Mouse (Mus musculus) cortical plate, adult 2 months (tissue): Measurements from ENCODE around the gene Fam69a.

ENCODE experiments used
- CTCF ChIP-seq: fragments of 200-500 bp; IDR thresholded peaks from 2 replicates; pipeline ENCODE4 v1.5.1; 2011; ENCODE audit warnings: mild to moderate bottlenecking, control low read depth, low read length; ENCODE audit not compliant: insufficient read depth; ENCODE audit errors: extremely low read depth
- POLR2A ChIP-seq: fragments of 200-500 bp; IDR thresholded peaks from 2 replicates; pipeline ENCODE4 v1.6.1; 2011; ENCODE audit warnings: mild to moderate bottlenecking, low read length, control low read depth; ENCODE audit not compliant: insufficient read depth; ENCODE audit errors: extremely low read depth

GRCm38 (mm10) chr5:107972444-107973272, 14.2 kb downstream of the Fam69a start:
- no peak for TF ChIP-seq CTCF
- TF ChIP-seq POLR2A = no peak
